Mouse (Mus musculus): ENCODE data around the gene Ano10. TPM values are rescaled to one million over a fixed set of nuclear protein-coding genes. Genes with fewer than 3 reads are reported as not detected.

The Ano10 gene
- total RNA-seq, 2 experiments from 2014 or later = 12.9 to 19.4 TPM

- peak; percentile 92 for ATAC-seq (replicated peaks; ENCODE audit: poor library complexity, severe bottlenecking)
Observed at GRCm38 (mm10) chr9:122138371-122139029, 155.7 kb downstream of the Ano10 start.

- no peak for ATAC-seq (replicated peaks; ENCODE audit: poor library complexity, severe bottlenecking)
Observed at GRCm38 (mm10) chr9:122137960-122138359, 156.3 kb downstream of the Ano10 start.

- ATAC-seq (replicated peaks; ENCODE audit: poor library complexity, severe bottlenecking) = no peak
Observed at GRCm38 (mm10) chr9:122135885-122136170, 158.4 kb downstream of the Ano10 start.

- ATAC-seq (replicated peaks; ENCODE audit: poor library complexity, severe bottlenecking) = no peak
Observed at GRCm38 (mm10) chr9:122135095-122135884, 158.9 kb downstream of the Ano10 start.

- ATAC-seq (replicated peaks; ENCODE audit: poor library complexity, severe bottlenecking) = no peak
Observed at GRCm38 (mm10) chr9:122132145-122132544, 162.1 kb downstream of the Ano10 start.

- no peak for ATAC-seq (replicated peaks; ENCODE audit: poor library complexity, severe bottlenecking)
Observed at GRCm38 (mm10) chr9:122130666-122131065, 163.6 kb downstream of the Ano10 start.

GRCm38 (mm10) chr9:122128686-122129085 lies 165.5 kb downstream of the Ano10 start:
- peak; percentile 83 for ATAC-seq (replicated peaks; ENCODE audit: poor library complexity, severe bottlenecking)

- ATAC-seq (replicated peaks; ENCODE audit: poor library complexity, severe bottlenecking) = no peak
Observed at GRCm38 (mm10) chr9:122127271-122127785, 166.9 kb downstream of the Ano10 start.

GRCm38 (mm10) chr9:122126790-122127189 lies 167.4 kb downstream of the Ano10 start:
- no peak for ATAC-seq (replicated peaks; ENCODE audit: poor library complexity, severe bottlenecking)

Other genes with a start within 250 kb of the Ano10 start
- 15.4 and 17.8 TPM in 2 replicates for gene Snrk, start 177.2 kb downstream of the Ano10 start, total RNA-seq (2014; fragmentation: Nextera tagmentation)
- 19.8 and 25.9 TPM in 2 replicates for gene Snrk, start 177.2 kb downstream of the Ano10 start, total RNA-seq (2017)
- 37.3 and 42.0 TPM in 2 replicates for gene Abhd5, start 57.2 kb upstream of the Ano10 start, total RNA-seq (2014; fragmentation: Nextera tagmentation)
- gene Abhd5, start 57.2 kb upstream of the Ano10 start, total RNA-seq (2017) = 38.3 and 43.1 TPM in 2 replicates

All from granulocyte monocyte progenitor cell, adult 5-6 weeks (primary cell).